Mouse (Mus musculus) cerebellum, postnatal 36 days (tissue): ENCODE data around the gene Prkaa1.

ENCODE experiments used
- DNase-seq, 2 experiments: peaks; one replicate each; pipeline ENCODE4 v3.0.0; 2021 to 2022; ENCODE audit warnings: mixed read lengths in 2 of 2

Prkaa1 gene

DNA sequence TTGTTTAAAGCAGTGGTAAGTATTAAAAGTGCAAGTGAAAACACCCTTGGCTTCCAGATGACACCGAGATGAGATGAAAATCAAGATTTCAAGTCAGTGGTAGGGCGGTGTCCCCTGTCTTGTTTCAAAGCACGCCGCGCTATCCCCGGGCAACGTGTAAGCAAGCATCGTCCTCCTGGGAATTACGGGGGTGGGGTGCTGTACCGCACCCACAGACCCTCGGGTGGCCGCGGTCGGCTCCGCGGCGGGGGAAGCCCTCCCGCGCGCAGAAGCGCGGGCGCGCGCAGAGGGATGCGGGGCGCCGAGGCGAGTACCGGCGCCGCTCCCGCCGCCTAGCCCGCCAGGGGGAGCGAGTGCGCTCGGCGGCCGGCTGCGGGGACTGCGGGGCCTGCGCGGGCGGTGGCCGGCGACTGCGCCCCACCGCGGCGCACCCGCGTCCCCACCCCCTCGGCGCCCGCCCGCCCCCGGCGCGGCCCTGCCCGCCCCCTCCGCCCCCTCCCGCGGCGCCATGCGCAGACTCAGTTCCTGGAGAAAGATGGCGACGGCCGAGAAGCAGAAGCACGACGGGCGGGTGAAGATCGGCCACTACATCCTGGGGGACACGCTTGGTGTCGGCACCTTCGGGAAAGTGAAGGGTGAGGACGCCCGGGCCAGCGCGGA lies at the start of gene Prkaa1:
Prkaa1 (plus strand) TSS at position 501 of the 660 bp plus-strand sequence.
- peak; percentile 79 to 81 for DNase-seq

DNA sequence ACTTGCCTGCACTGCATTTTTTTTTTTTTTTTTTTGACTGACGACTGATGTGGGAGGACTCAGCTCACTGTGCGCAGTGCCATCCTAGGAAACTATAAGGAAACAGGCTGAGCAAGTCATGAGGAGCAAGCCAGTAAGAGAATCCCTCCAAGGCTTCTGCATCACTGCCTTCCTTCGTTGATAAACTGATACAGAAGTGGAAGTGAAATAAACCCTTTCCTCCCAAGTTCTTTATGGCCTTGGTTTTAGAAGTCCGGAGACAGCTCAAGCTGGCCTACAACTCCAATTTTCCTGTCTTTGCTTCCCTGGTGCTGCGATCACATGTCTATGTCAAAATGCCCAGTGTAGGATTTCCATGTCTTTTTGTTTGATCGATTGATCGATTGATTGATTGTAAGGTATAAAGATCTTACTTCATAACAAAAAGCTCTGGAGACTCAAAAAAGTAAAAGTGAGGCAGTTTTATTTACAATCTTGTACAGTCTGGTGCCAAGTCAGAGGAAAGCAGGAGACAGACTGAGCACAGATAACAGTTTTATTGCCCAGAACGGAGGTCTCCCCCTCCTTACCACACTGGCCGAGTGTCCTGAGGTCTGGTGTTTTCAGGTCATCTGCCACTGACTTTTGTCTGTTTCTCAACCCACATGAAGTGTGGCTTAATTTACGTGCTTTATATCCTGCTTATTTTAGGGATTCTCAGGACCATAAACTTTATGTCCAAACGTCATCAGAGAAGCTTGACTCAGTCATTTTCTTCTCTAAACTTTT lies 47.9 kb upstream of the Prkaa1 start:
- no peak for DNase-seq

DNA sequence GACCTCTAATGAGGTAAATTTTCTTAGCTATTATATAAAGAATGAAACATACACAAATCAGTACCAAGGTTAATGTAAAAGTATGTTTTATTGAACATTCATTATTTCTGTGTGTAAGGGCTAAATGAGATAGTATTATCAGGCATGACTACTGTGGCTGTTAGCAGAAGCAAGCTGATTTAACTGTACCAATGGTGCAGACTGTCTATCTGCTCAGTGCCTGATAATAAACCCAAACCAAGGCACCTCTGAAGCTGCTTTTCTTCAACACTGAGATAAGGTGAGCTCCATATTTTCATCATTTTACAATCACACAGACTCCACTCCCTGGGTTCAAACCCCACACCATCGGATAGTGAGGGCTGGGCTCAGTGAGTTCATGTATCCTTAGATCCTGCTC lies 46.3 kb upstream of the Prkaa1 start:
- DNase-seq, result no peak

DNA sequence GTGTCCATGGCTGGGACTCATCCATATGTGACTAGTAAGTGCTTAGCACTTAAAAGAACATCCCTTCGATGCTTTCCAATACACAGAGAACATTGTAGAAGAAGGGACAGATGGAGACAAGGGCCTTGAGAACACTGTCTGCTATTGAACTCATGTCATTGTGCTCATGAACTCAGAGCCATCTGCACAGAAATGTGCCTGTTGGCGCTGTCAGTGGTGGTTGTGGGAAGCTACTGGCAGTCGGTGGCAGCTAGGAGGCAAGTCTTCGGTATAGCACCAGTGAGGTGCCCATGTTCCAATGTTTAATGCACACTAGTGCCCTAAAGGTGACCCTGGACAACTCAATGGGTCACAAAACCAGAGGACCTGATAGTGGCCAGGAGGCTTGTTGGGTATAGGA lies 41.3 kb upstream of the Prkaa1 start:
- DNase-seq, result no peak

DNA sequence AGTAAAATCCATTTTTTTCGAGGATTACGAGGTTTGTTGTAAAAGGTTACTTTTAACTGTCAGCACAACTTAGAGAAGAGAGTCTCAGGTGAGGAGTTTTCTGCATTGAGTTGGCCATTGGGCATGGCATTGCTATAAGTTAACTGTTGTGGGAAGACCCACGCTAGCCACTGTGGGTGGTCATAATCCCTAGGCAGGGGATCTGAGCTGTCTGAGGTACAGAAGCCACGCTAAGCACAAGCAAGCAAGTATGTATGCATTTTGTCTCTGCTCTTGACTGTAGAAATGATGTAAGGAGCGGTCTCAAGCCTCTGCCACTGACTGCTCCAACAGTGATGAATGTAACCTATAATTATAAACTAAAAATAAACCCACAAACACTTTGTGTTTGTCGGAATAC lies 37.8 kb upstream of the Prkaa1 start:
- no peak for DNase-seq

DNA sequence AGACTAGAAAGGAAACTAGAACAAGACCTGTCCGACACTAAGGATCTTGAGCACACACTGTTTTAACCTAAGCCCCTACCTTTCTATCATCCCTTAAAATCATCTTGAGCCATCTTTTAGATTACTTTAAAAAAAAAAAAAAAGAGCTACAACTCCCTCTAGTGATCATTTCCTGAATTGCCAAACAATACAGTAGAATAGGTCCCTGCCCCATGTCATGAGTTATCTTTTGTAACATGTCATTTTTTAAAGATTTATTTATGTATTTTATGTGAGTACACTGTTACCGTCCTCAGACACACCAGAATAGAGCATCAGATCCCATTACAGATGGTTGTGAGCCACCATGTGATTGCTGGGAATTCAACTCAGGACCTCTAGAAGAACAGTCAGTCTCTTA lies 37.4 kb upstream of the Prkaa1 start:
- DNase-seq, result no peak

DNA sequence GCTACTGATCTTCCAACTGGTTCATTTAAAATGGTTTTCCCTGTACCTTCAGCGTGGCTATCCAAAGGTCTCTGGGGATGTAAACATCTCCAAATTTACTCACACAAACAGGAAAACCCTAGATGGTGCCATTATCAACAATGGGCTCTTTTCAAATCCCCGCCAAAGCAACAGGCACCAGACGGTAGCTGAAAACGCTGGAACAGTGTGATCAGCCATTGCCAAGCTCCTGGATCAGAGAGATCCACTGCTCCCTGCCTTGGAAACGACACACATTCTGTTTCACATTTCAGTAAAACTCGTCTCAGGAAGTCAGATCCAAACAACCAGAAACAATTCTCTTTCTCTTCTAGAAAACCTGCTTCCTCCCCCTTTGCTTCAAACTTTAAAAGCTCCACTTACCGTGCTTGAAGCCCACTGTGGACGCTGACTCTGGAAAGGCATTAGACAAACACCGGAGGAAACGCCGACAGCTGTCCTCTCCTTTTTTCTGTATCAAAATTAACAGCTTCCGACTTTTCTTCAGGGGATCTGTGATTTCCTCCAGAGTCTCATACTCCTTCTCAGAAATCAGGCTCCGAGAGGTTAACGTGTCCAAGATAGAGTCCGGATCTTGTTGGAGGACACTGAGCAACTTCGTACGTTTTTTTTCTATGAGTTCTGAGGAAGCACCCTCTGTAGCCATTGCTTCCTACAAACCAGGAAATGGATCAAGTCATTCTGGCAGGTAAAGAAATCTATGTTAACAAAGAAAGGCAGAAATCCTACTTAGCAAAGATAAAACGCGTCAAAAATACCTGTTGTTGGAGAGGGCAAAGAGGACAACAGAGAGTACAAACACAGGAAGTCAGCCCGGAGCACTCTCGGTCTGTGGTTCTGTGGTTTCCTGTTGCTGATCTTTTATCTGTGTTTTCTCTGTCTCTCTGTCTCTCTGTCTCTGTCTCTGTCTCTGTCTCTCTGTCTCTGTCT lies 35.7 kb upstream of the Prkaa1 start, which contains the start of gene Card6:
Card6 (minus strand) TSS at position 854 of the 969 bp plus-strand sequence.
- no peak for DNase-seq

DNA sequence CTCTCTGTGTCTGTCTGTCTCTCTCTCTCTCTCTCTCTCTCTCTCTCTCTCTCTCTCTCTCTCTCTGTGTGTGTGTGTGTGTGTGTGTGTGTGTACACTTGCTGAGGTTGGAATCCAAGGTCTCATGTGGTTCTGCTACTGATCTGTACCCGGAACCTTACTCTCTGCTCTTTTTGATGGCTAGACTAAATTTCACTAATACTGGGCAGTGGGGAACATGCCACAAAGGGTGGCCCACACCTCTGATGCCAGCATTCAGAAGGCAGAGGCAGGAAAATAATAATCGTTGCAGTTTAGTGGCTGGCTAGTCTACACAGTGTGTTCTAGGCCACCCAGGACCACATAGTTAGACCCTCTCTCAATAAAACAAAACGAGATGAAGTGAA lies 35.0 kb upstream of the Prkaa1 start:
- DNase-seq, result no peak

DNA sequence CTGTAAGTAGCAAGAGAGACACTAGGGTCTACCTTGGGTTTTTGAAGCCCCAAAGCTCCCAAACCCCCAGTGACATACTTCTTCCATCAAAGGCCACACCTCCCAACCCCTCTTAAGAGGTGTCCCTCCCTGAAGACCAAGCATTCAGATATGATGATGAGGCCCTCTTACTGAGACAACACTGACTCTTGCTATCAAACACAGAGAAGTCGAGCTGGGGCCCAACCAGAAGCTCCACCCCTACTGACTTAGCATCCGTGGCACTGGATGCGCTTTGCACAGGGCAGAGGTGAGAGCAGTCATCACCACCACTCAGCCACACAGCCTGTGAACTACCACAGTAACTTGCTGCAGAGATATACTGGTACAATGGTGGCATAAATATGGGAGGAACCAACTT lies 31.0 kb upstream of the Prkaa1 start:
- no peak for DNase-seq

DNA sequence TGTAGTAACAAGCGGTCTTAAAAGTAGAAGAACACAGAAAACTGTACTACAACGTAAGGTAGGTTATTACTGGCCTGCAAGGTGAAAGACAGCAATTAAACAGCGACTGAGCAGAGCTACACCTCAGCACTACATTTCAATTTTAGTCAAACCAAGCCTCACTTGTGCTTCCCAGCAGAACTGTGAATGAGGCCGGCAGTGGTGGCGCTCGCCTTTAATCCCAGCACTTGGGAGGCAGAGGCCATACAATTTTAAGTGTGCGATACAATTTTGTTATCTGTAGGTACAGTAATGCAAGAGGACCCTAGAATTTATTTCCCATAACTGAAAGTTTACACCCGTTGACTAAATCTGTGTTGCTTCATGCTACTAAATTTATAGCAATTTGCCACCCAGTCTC lies 28.5 kb upstream of the Prkaa1 start:
- no peak for DNase-seq

DNA sequence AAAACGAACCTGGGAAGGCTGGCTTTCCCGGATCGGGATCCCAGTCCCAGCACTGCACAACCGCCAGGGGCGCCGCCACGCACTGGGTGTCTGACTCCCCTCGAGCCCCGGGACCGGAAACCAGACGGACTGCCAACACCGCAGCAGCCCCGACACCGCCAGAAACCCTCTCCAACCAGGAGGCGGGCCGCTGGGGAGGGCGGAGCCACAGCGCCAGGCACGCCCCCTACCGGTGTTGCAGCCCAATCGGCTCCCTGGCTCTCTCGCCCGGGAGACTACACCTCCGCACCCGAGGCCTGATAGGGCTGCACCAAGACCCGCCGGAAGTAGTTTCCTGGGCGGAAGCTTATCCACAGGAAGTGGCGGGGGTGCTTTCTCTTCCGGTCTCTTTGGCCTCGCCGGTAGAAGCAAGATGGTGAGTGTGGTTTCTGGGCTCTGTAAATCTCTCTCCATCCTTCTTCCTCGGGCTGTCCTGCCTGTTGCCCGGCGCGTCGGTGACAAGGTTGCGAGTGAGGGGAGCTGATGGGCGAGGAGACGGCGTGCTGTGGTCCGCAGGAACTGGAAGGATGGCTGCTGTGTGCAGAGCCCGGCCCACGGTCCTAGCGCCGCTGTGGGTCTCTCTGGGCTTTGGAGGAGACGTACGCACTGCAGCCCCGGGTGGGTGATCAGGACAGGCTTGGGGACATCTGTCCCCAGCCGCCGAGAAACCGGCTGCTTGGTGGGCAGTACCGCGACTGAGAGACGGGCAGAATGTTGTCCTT lies 27.2 kb upstream of the Prkaa1 start, which contains the start of gene Rpl37:
Rpl37 (plus strand) TSS at position 376 of the 761 bp plus-strand sequence.
- peak; percentile 96 to 98 for DNase-seq

DNA sequence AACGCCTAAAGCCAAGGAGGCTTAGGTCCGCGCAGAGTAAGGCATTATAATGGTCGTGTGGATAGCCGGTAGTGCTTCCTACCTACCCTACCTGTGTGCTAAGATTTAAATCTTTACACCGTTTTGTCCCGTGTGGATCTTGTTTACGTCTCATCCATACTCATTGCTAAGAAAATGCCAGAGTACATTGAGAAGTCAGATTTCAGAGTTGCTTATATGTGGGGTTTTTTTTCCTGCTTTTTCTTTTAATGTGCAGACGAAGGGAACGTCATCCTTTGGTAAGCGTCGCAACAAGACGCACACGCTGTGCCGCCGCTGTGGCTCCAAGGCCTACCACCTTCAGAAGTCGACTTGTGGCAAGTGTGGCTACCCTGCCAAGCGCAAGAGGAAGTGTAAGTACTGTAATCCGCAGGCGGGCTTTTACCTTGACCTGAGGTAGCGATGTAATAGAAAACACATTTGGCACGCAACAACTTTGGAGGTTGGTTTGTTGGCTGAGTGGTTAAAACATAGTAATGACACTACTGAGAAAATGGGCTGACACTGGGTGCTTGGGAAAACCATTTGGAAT lies 26.5 kb upstream of the Prkaa1 start:
- no peak for DNase-seq

DNA sequence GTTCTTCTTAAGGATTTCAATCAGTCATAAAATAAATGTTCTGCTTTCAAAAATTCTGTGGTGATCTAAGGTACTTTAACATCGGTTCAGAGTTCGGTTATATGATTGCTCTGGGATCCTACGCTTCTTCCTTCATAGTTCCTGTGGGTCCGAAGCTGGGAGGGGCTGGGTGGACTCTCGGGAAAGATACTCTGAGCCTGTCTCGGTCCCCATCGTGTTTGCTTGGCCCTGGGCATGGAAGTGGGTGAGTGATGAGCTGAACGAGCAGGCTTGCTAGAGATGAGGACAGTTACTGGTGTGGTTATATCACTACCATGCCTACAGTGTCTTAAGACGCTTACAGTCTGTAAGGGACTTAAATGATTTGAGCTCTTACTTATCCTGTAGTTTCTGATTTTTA lies 25.0 kb upstream of the Prkaa1 start:
- DNase-seq, result no peak

DNA sequence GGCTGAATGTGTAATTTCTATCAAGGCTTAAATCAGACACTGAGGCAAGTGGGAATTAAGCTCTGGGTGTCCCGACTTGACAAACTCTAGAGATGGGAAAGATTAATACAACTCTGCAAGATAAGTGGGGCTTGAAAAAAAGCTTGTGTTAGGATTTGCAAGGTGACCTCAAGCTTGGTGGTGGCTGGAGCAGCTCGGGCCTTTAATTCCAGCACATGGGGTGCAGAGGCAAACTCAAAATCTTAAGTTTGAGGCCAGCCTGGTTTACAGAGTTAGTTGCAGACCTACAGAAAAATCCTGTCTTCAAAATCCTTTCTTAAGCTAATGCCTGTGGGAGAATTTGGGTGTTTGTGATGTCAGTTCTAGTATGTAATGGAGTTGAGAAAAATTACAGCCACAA lies 24.5 kb upstream of the Prkaa1 start:
- DNase-seq, result no peak

DNA sequence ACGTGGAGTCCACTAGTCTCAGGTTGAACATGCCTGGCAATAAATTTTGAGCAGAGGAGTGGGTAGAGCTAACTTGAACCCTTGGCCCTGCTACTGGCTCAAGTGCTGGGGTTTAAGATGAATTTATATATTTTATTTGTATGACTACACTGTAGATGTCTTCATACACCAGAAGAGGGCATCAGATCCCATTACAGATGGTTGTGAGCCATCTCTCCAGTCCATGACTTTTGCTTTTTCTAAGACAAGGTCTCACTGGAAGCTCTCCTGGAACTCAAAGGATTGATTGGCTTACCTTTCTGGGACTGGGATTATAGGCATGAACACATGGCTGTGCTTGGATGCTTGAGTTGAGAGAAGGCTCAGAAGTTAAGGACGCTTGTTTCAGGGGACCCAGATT lies 24.0 kb upstream of the Prkaa1 start:
- no peak for DNase-seq

DNA sequence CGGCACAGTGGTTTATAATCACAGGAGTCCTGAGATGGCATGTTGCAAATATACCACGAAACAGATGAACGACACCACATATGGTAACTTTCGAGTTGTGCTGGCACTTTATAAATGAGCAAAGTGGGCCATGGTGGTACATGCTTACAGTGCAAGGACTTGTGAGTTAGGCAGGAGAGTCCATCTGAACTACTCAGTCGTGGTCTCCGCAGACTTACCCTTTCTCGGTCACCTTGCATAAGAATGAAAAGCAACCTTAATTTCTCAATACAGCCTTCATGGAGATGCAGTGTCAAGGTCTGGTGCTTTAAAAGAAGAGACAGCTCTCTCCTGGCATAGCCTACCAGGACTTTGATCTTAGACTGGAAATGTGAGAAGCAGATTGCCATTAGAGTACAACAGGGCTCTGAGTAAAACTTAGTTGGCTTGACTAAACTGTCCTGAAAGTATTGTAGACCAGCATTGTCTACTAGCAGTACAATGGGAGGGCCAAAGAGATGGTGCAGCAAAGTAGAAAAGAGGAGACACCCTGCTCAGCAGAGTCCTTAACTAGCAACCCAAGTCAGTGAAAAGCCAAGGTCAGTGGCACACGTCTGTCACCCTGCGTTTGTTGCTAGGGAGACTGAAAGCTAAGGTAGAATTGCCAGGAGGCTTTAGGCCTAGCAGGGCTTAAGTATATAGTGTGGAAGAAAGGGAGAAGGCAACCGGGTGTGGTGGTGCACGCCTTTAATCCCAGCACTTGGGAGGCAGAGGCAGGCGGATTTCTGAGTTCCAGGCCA lies 21.9 kb upstream of the Prkaa1 start:
- no peak for DNase-seq

DNA sequence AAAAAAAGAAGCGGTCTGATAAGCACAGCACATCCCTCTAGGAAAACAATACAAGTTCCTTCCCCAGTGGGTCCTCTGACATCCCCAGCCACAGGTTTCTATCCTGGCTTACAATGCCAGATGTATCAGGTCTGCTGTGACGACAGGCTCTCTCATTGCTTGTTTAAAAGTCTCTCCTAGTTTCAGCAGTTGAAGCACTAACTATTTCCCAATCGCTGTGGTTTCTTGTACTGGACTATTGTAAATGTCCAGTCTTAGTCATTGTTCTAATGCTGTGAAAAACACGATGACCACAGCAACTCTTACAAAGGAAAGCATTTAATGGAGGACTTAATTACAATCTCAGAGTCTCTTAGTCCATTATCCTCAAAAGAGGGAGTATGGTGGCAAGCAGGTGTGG lies 17.2 kb upstream of the Prkaa1 start:
- no peak for DNase-seq

DNA sequence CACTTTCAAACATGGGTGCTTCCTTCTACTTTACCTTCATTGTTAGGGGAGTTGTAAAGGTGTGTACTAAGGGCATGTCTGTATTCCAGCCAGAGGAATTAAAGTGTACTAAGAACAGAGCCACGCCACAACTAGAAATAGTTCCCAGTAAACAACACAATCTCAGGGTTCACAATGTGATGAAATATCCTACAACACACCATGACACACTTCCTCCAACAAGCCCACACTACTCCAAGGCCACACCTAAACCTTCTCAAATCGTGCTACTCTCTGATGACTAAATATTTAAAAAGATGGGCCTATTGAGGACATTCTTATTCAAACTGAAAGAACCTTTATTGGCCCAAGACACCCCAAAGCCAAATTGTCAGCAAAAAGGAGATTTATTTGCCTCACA lies 16.2 kb upstream of the Prkaa1 start:
- no peak for DNase-seq

DNA sequence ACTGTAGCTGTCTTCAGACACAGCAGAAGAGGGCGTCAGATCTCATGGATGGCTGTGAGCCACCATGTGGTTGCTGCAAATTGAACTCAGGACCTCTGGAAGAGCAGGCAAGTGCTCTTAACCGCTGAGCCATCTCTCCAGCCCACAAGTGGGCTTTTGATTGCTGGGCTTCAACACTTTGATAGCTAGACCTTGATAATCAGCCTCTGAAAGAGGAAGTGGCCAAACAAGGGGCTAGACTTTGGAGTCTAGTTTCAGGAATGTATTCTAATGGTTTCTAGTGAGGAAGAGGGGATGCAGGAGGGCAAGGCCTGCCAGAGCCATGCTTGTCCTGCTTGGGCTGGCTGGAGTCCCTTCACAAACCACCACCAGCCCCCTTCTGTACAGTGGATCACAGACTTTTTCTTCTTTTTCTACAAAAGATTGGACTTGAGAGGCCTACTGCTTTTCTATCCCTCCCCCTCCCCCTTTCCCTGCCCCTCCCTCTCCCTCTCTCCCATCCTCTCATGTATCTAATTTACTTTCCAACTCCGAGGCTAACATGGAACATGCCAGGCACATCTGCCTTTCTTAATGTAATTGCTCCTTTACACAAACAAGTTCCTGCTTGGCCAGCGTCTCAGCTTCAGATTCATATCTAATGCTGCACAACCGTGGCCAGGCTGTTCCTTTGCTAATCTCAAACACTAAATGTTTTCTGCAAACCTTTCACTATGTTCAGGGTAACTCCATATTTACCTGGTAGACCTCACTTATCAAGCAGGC lies 15.3 kb upstream of the Prkaa1 start:
- DNase-seq, result no peak

DNA sequence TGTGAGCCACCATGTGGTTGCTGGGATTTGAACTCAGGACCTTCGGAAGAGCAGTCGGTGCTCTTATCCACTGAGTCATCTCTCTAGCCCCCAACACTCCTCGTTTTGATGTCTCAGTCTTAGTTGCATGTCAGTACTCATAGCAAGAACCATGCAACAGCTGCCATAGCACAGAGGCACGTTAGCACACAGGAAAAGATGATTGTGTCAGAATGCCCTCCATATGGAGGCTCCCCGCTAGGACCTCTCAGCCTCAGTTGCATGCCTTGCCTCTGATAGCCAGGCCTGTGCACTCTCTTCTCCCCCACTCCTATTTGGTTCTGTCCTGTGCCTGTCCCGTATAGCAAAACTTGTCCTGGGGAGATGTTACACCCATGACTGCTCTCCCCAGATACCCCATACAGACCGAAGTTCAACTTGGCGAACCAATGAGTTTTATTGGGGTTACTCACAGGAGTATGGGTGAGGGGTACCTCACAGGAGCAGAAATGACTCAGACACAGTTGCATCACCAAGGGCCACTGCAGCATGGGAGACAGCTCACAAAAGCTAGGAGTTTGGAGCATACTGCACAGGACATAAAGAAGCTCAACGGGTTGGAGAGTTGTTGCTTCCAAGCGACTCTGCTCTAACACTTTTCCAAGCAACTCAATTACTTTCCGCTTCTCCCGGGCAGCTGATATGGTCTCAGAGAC lies 14.4 kb upstream of the Prkaa1 start:
- no peak for DNase-seq
